Mouse (Mus musculus) cortical plate, adult 2 months (tissue): ENCODE measurements around the gene Fgd6.

Source experiments
- CTCF ChIP-seq: fragments of 200-500 bp; IDR thresholded peaks from 2 replicates; pipeline ENCODE4 v1.5.1; 2011; ENCODE audit warnings: mild to moderate bottlenecking, control low read depth, low read length; ENCODE audit not compliant: insufficient read depth; ENCODE audit errors: extremely low read depth
- POLR2A ChIP-seq: fragments of 200-500 bp; IDR thresholded peaks from 2 replicates; pipeline ENCODE4 v1.6.1; 2011; ENCODE audit warnings: mild to moderate bottlenecking, low read length, control low read depth; ENCODE audit not compliant: insufficient read depth; ENCODE audit errors: extremely low read depth

DNA sequence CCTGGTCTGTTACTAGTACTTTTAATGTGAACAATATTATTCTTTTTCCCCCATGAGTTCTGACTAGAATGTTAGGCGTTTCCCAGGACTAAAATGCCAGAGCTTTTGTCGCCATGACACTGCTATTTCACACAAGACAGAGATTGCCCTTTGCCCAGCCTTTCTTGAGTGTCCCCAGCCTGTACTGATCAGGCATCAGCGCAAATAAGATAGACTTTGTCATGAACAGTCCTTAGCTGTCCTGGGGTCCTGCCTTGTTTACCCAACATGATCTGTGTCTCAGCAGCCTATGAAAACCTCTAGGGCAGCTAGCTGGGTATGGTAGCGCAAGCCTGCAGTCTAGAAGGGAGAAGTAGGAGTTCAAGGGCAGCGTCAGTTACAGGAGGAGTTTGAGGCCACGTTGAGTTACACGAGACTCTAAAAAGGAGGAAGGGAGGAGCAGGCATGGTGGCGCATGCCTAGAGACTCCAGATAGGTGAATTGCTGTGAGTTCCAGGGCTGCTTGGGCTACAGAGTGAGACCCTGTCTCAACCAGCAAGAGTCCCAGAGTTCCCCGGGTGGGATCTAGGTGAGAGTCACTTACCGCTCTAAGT, 103.2 kb downstream of the Fgd6 start:
- TF ChIP-seq CTCF (no peak), POLR2A (no peak)
